Mouse (Mus musculus): ENCODE data around the gene Gabpb1. TPM values are rescaled to one million over a fixed set of nuclear protein-coding genes. Genes with fewer than 3 reads are reported as not detected.

Gene Gabpb1
- polyA plus RNA-seq, 1 experiment from 2014 or later: 65.8 TPM

DNA sequence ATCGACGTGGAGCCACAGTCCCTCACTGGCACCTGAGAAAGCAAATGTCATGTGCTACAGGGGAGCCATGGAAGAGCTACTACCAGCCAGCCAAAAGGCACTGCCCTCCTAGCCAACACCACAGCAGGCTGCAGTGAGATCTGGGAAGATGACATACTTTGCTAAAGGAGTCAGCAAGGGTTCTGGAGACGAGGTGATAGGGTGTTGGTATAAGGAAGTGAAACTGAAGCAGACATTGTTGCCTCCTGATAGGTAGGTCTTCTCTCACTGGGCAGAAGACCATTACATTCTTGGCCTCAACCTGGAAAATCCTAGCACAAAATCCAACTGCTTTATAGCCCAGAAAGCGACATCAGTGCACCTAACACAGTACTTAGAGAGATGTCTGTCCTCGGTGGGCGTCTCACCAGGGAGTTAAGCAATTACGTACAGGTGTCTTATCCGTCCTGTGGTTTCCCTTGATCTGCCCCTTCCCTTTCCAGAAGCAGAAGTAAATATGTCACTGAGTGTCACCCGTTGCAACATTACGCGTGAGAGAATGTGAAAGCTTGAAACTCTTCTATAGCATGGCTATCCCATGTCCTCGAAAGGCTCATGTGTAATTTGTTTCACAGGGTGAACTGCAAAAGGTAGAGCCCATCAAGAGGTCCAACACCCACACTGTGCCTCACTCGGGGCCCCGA, 74.1 kb downstream of the Gabpb1 start:
- 89% methylated on average over 14 of the region's 14 CpGs for WGBS
- ATAC-seq (ENCODE audit: low FRiP score, low TSS enrichment): no peak

DNA sequence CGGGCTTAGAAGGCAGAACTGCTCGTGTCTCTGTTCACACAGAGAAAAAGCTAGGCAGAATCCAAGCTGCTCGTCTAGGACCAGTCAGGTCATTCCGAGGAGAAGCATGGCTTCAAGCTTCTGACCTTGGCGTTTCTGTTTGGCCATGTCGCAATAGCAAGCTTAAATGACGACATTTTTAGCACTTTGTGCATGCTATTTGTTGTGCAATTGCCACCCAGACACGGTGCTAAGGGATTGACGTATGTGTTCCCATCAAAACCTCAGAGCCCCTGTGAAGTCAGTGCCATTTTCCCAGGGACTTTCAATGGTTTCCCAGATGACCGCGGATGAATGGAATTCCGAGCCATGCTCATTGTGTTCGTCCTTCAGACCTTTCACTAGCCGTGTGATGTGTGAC, 75.6 kb downstream of the Gabpb1 start:
- Histone ChIP-seq H3K27me3 (ENCODE audit: control insufficient read depth, insufficient read depth, low read length) (no peaks in the 10 kb centered on the region), H3K9me3 (ENCODE audit: control insufficient read depth, low read length) (no peaks in the 10 kb centered on the region), H3K4me2 (replicated peaks; ENCODE audit: low read depth, low read length) (no peak overlapping the region), H3K27ac (ENCODE audit: low read depth, low read length) (no peak overlapping the region), H3K4me3 (ENCODE audit: low read length) (no peak overlapping the region), H3K4me1 (ENCODE audit: control insufficient read depth, insufficient read depth, low read length) (no peaks in the 10 kb centered on the region), H3K9ac (ENCODE audit: low read depth, low read length) (no peak overlapping the region), H3K36me3 (ENCODE audit: control insufficient read depth, insufficient read depth, low read length) (no peaks in the 10 kb centered on the region)
- 85% methylated on average over 14 of the region's 14 CpGs for WGBS
- no peak for ATAC-seq (ENCODE audit: low FRiP score, low TSS enrichment)

More for the DNA sequence above, 74.1 kb downstream of the Gabpb1 start:
- Histone ChIP-seq H3K4me3 (ENCODE audit: low read length) (no peak overlapping the region), H3K4me1 (ENCODE audit: control insufficient read depth, insufficient read depth, low read length) (no peaks in the 10 kb centered on the region), H3K9ac (ENCODE audit: low read depth, low read length) (no peak overlapping the region), H3K27ac (ENCODE audit: low read depth, low read length) (no peak overlapping the region), H3K4me2 (replicated peaks; ENCODE audit: low read depth, low read length) (no peak overlapping the region), H3K9me3 (ENCODE audit: control insufficient read depth, low read length) (no peaks in the 10 kb centered on the region), H3K27me3 (ENCODE audit: control insufficient read depth, insufficient read depth, low read length) (no peaks in the 10 kb centered on the region), H3K36me3 (ENCODE audit: control insufficient read depth, insufficient read depth, low read length) (no peaks in the 10 kb centered on the region)

DNA sequence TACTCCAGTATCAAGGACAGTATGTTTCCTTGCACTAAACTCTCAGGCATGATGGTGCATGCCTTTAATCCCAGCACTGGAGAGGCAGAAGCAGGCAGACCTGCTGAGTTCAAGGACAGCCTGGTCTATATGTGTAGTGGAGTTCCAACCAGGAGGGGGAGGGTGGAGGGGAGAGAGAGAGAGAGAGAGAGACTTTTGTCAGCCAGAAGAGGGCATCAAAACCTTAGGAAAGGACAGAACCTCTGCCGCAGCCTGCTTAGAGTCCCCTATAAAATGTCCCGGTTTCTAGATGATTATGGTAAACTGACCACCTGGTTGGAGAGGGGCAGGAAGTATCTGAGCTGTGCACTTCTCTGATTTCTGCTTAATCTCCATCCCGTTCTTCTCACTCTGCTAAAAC, 77.1 kb downstream of the Gabpb1 start:
- ATAC-seq (ENCODE audit: low FRiP score, low TSS enrichment): peak; percentile 59
- no peaks in the 10 kb centered on the region for H3K27me3 ChIP-seq (ENCODE audit: control insufficient read depth, insufficient read depth, low read length)
- 9% methylated on average over 3 of the region's 3 CpGs for WGBS
- H3K9me3 ChIP-seq (ENCODE audit: control insufficient read depth, low read length): no peaks in the 10 kb centered on the region
- no peak overlapping the region for H3K9ac ChIP-seq (ENCODE audit: low read depth, low read length)
- no peak overlapping the region for H3K4me3 ChIP-seq (ENCODE audit: low read length)
- H3K36me3 ChIP-seq (ENCODE audit: control insufficient read depth, insufficient read depth, low read length): no peaks in the 10 kb centered on the region
- no peaks in the 10 kb centered on the region for H3K4me1 ChIP-seq (ENCODE audit: control insufficient read depth, insufficient read depth, low read length)
- H3K4me2 ChIP-seq (replicated peaks; ENCODE audit: low read depth, low read length): no peak overlapping the region
- no peak overlapping the region for H3K27ac ChIP-seq (ENCODE audit: low read depth, low read length)

DNA sequence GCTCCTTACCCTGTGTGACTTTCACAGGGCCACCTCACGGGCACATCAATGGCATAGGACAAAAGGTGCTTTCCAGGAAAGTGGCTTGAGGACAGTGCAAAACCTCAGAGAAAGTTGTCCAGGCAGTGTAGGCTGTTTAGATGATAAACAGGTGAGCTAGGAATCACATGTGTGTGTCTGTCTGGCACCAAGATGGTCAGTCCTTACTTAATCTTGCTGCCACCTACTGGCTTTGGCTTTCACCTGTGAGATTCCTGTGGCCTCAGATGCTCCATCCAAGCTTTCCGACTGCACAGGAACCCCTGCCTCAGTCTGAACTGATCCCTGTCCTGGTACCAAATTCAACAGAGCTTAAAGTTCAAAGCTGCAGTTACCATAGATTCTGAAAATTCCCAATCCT, 77.8 kb downstream of the Gabpb1 start:
- Histone ChIP-seq H3K4me1 (ENCODE audit: control insufficient read depth, insufficient read depth, low read length) (no peaks in the 10 kb centered on the region), H3K27ac (ENCODE audit: low read depth, low read length) (no peak overlapping the region), H3K4me2 (replicated peaks; ENCODE audit: low read depth, low read length) (no peak overlapping the region), H3K36me3 (ENCODE audit: control insufficient read depth, insufficient read depth, low read length) (no peaks in the 10 kb centered on the region), H3K9ac (ENCODE audit: low read depth, low read length) (no peak overlapping the region), H3K27me3 (ENCODE audit: control insufficient read depth, insufficient read depth, low read length) (no peaks in the 10 kb centered on the region), H3K9me3 (ENCODE audit: control insufficient read depth, low read length) (no peaks in the 10 kb centered on the region), H3K4me3 (ENCODE audit: low read length) (no peak overlapping the region)
- 53% methylated on average over 2 of the region's 2 CpGs for WGBS
- ATAC-seq (ENCODE audit: low FRiP score, low TSS enrichment): no peak

DNA sequence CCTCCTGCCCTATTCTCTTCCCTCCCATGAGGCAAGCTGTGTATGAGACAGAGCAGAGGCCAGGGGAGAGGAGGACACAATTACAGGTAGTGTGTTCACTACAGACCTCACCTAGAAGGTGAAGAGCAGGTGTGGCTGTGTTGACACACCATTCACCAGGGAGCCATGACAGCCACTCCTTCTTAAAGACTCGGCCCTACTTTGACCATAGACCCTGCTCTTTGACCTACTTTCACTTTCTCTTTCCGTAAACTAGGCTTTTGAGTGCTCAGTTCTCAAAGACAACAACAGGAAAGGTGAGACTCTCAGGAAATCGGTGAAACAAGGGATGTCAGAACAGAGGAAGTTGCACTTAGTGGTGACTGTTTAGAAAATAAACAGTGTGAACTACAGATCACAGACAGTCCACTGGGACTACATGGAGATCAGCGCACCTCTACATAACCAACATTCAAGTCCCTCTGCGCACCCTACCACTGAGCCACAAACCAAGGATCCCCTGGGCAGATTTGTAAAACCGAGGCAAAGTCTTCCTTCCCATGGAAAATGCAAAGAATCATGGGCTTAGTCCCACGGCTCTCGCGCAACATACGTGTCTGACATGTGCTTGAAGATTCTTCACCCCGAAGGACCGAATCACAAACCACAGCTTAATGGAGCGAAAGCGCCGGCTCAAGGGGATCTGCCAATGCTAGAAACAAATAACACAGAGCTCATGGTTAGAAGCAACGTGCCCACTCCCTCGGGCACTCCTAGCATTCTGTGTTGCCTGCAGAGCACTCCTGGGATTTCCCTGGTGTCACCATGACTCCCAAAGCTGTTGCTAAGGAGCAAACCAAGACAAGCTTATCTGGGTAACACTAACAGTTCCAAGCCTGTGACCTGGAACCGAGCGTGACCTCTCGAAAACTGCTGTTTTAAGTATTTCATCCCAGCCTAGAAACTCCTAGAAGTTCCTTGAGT, 78.6 kb downstream of the Gabpb1 start:
- WGBS: 77% methylated on average over 20 of the region's 20 CpGs
- no peak overlapping the region for H3K27ac ChIP-seq (ENCODE audit: low read depth, low read length)
- no peak overlapping the region for H3K9ac ChIP-seq (ENCODE audit: low read depth, low read length)
- H3K36me3 ChIP-seq (ENCODE audit: control insufficient read depth, insufficient read depth, low read length): no peaks in the 10 kb centered on the region
- H3K4me2 ChIP-seq (replicated peaks; ENCODE audit: low read depth, low read length): no peak overlapping the region
- no peaks in the 10 kb centered on the region for H3K4me1 ChIP-seq (ENCODE audit: control insufficient read depth, insufficient read depth, low read length)
- ATAC-seq (ENCODE audit: low FRiP score, low TSS enrichment): no peak
- H3K9me3 ChIP-seq (ENCODE audit: control insufficient read depth, low read length): no peaks in the 10 kb centered on the region
- H3K27me3 ChIP-seq (ENCODE audit: control insufficient read depth, insufficient read depth, low read length): no peaks in the 10 kb centered on the region
- H3K4me3 ChIP-seq (ENCODE audit: low read length): no peak overlapping the region

DNA sequence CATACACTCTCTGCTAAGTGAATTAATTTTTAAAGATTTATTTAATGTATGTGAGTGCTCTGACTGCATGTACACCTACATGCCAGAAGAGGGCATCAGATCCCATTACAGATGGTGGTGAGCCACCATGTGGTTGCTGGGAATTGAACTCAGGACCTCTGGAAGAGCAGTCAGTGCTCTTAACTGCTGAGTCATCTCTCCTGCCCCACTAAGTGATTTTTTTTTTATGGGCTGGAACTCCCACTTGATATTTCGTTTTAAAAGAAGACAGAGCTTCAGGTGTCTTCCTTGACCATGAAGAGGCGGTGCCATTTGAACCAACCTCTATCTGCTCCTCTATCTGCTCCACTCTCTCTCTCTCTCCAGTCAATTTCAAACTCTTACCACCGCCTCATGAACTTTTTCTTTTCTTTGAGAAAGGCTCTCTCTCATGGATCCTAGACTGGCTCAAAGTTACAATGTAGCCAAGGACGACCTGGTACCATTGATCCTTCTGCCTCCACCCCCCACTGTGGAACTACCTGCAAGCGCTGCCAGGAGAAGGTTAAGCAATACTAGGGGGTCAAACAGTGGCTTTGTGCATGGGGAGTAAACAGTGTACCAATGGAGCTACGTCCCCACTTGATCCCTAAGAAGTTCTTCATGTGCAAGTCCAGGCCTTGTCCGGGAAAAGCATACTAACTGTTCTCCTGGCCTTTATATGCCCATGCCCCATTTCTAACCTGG, 79.6 kb downstream of the Gabpb1 start:
- Histone ChIP-seq H3K4me3 (ENCODE audit: low read length) (no peak overlapping the region), H3K36me3 (ENCODE audit: control insufficient read depth, insufficient read depth, low read length) (no peaks in the 10 kb centered on the region), H3K9me3 (ENCODE audit: control insufficient read depth, low read length) (no peaks in the 10 kb centered on the region), H3K4me2 (replicated peaks; ENCODE audit: low read depth, low read length) (no peak overlapping the region), H3K27me3 (ENCODE audit: control insufficient read depth, insufficient read depth, low read length) (no peaks in the 10 kb centered on the region), H3K27ac (ENCODE audit: low read depth, low read length) (no peak overlapping the region), H3K4me1 (ENCODE audit: control insufficient read depth, insufficient read depth, low read length) (no peaks in the 10 kb centered on the region), H3K9ac (ENCODE audit: low read depth, low read length) (no peak overlapping the region)
- 91% methylated on average over 7 of the region's 7 CpGs for WGBS
- no peak for ATAC-seq (ENCODE audit: low FRiP score, low TSS enrichment)

DNA sequence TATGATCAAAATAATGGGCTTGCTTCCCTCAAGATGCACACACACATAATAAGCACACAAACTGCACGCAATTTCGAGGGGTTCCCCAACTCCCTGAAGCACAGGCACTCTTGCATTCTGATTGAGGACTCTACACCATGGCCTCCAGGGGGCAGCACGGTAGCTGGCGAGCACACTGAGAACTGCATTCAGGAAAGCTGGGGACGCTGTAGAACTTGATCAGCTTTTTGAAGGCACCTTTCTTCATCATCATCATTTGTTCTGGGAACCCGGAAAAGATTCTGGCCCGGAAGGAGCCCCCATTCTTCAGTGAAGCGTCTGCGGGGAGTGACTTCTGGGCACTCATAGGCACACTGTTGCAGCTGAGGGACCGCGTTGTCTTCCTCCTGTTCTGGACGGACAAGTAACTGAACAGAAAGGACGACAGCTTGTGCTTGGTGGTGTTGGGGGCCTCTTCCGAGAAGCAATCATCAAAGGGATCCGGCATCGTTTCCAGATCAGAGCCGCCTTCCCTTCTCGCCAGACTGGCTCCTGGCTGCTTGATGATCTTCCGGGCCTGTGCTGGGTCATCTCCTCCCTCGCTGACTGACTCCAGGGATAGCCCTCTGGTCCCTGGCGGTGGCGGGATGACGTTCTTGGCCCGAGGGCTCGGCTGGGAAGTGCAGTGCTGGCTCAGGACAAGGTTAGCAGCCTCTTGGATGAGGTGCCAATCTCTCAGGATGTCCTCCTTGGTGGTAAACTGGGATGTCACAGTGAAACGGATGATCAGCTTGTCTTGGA, 82.1 kb downstream of the Gabpb1 start:
- no peak overlapping the region for H3K27ac ChIP-seq (ENCODE audit: low read depth, low read length)
- H3K9ac ChIP-seq (ENCODE audit: low read depth, low read length): peak overlapping the region; percentile 37; the same call in 1 of the 2 replicates
- H3K4me1 ChIP-seq (ENCODE audit: control insufficient read depth, insufficient read depth, low read length): no peaks in the 10 kb centered on the region
- whole genome bisulfite sequencing: 18% methylated on average over 26 of the region's 26 CpGs
- H3K36me3 ChIP-seq (ENCODE audit: control insufficient read depth, insufficient read depth, low read length): no peaks in the 10 kb centered on the region
- H3K27me3 ChIP-seq (ENCODE audit: control insufficient read depth, insufficient read depth, low read length): no peaks in the 10 kb centered on the region
- H3K9me3 ChIP-seq (ENCODE audit: control insufficient read depth, low read length): no peaks in the 10 kb centered on the region
- peak overlapping the region; percentile 28 for H3K4me3 ChIP-seq (ENCODE audit: low read length)
- peak; percentile 54 for ATAC-seq (ENCODE audit: low FRiP score, low TSS enrichment)
- peak overlapping the region; percentile 69 for H3K4me2 ChIP-seq (replicated peaks; ENCODE audit: low read depth, low read length)

DNA sequence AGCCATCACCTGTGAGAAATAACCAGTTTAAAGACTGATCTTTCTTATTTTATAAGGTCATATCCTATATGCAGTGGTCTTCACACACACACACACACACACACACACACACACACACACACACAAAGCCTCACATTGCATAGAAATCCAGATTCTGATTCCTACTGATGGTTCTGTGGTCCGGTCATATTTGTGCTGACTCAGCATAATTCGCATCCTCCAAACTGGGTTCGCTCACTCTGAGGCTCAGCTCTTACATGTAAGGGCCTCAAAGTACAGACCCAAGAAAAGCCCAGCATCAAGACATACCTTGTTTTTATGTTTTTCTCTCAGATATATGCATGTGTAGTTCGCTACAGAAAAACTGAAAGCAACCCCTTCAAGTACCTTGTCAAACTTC, 84.8 kb downstream of the Gabpb1 start:
- no peaks in the 10 kb centered on the region for H3K4me1 ChIP-seq (ENCODE audit: control insufficient read depth, insufficient read depth, low read length)
- WGBS: 90% methylated on average over 4 of the region's 4 CpGs
- no peak overlapping the region for H3K27ac ChIP-seq (ENCODE audit: low read depth, low read length)
- H3K4me2 ChIP-seq (replicated peaks; ENCODE audit: low read depth, low read length): no peak overlapping the region
- no peaks in the 10 kb centered on the region for H3K27me3 ChIP-seq (ENCODE audit: control insufficient read depth, insufficient read depth, low read length)
- ATAC-seq (ENCODE audit: low FRiP score, low TSS enrichment): no peak
- no peaks in the 10 kb centered on the region for H3K9me3 ChIP-seq (ENCODE audit: control insufficient read depth, low read length)
- no peak overlapping the region for H3K4me3 ChIP-seq (ENCODE audit: low read length)
- H3K9ac ChIP-seq (ENCODE audit: low read depth, low read length): no peak overlapping the region
- no peaks in the 10 kb centered on the region for H3K36me3 ChIP-seq (ENCODE audit: control insufficient read depth, insufficient read depth, low read length)
